Mouse (Mus musculus) neural tube, postnatal 0 days (tissue): Measurements from ENCODE around the gene 4930432K21Rik. TPM values are rescaled to one million over a fixed set of nuclear protein-coding genes. Genes with fewer than 3 reads are reported as not detected.

Experiments
- microRNA counts: library from miRNA; unstranded; fragments of <30 nt; microRNA quantifications from one replicate; lab custom pipeline; 2015
- microRNA-seq: library from miRNA; unstranded; fragments of <30 nt; microRNA quantifications from one replicate; pipeline ENCODE4, GENCODE M21; 2016
- polyA plus RNA-seq: library from polyadenylated mRNA; unstranded; fragments of >200 nt; fragmentation: Nextera tagmentation; extraction: Ambion mirVana; gene quantifications from 2 replicates; pipeline ENCODE4 v1.2.1, GENCODE M21; 2015

Gene 4930432K21Rik
- 2.1 and 3.0 TPM in 2 replicates for polyA plus RNA-seq

DNA sequence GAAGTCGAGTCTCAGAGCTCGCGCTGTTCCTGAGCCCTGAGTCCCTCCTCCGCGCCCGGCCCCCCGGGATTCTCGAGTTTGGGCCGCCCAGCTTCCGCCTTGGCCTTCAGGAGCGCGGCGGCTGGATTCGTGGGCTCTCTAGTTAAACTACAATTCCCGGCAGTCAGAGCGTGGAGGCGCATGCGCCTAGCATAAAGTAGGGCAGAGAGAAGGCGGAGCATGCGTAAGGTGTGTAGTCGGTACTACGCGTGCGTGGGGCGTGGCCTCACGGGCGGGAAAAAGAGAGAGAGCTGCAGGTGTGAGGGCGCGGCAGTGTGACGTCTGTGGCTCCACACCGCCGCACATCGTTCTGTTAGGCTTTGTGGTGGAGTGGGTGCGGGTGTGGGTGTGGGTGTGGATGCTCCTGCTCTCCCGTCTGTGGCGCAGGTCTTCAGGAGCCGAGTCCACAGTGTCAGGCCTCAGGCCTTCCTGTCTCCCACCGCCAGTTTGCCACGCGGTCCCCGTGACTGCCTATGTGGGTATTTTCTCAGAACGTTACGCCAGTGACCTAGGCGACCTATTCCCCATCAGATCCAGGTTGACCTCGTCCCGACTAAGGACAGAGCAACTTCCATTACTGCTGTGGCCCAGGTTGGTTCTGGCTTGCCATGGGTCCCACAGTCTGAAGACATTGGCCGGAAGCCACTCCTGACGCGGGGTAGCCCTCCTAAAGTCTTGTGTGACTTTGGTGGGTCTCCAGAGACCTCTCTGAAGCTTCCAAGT is at the start of gene 4930432K21Rik, which contains the start of gene Cc2d1a:
4930432K21Rik (plus strand) TSS at position 257 of the 762 bp plus-strand sequence.
Cc2d1a (minus strand) TSS at position 168 of the 762 bp plus-strand sequence.

DNA sequence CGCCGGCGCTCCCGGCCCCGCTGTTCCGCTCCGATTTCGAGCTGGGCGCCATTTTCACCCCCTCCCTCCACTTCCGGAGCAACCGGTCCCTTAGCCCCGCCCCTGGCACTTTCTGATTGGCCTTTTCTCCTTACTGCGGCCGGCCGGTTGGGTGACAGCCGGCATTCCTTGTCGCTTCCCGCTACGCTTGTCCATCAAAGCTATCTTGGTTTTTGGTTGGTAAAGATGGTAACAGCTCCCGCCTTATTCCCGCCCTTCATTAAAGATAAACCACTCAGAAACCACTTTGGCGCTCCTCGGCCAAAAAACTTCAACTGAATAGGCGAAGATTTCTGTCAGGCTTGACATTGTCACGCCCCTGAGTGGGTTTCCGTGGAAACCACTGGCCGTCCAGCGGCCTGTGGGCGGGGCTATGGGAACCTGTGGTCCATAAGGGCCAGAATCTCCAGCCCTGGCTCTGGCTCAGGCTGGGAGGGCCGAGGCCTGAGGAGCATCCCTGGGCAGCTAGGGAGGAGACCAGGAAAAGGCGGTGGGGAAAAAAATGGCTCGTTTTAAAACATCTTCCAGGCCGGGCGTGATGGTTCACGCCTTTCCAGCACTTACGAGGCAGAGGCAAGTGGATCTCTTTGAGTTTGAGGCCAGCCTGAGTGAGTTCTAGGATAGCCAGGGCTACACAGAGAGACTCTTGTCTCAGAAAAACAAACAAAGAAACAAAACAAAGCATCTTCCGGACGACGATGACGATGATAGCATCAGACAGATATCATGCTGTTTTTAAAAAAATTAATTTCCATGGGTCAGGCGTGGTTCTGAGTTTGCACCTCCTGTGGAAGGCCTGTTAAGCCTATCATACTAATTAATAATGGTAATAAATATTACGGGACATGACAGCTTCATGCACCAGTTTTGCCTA is 42.9 kb upstream of the 4930432K21Rik start, which contains the start of gene Dcaf15:
Dcaf15 (minus strand) TSS at position 72 of the 913 bp plus-strand sequence.

DNA sequence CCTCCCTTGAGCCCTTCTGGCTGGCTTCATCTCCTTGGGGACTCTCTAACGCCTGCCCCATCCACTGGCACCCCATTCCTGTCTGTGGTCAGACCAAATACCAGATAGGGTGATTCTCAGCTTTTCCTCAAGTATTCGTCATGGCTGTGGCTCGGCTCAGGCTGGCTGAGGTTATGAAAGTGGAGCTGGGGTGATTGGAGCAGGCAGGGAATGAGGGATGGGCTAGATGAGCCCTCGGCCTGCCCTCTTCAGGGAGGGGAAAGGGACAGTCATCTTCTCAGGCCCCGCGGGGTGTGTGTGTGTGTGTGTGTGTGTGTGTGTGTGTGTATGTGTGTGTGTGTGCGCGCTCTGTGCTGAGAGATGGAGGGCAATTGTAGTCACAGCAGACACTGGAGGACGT is 22.2 kb upstream of the 4930432K21Rik start, which contains the start of gene Podnl1:
Podnl1 (plus strand) TSS at position 334 of the 400 bp plus-strand sequence.

DNA sequence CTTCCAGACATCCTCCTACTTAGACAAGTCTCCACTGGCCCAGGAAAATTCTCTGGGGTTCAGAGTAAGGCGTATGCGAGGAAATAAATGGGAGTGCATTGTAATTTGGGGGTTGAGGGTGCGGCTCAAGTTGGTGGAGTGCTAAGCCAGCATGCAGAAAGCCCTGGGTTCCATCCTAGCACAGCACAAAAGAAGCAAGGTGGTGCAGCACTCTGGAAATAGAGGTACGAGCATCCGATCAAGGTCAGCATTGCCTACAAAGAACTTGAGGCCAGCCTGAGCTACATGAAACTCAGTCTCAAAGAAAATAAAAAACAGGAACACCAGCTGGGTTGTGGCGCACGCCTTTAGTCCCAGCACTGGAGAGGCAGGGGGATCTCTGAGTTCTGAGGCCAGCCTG is 37.3 kb downstream of the 4930432K21Rik start, which contains the start of gene Nanos3:
Nanos3 (minus strand) TSS at position 101 of the 400 bp plus-strand sequence.

MicroRNA genes within 50 kb of the gene (microRNA counts, 519-probe panel; counts per million panel counts)
- microRNA mmu-miR-181c (lab: Ali Mortazavi, UCI) (4,376 counts per million, percentile 43 among the panel's probes with 10 or more counts), microRNA mmu-miR-23a (lab: Ali Mortazavi, UCI) (4,994 counts per million, percentile 58 among the panel's probes with 10 or more counts), microRNA mmu-miR-27a (lab: Ali Mortazavi, UCI) (5,521 counts per million, percentile 71 among the panel's probes with 10 or more counts)

Small RNA genes within 50 kb of the gene (microRNA-seq; reads per million reads assigned to microRNA genes)
- not detected for gene Gm25110
- gene Mir181c: 9,718 reads per million, percentile 96 among the genes with 10 or more reads in this experiment
- gene Mir181d: 4,906 reads per million, percentile 91 among the genes with 10 or more reads in this experiment
- 7,361 reads per million, percentile 94 among the genes with 10 or more reads in this experiment for gene Mir23a
- not detected for gene Mir24-2
- gene Mir27a: 136 reads per million, percentile 49 among the genes with 10 or more reads in this experiment
- not detected for gene Mir3074-2

Other genes with a start within 250 kb of the 4930432K21Rik start
- gene Adgrl1, start 247.9 kb upstream of the 4930432K21Rik start, polyA plus RNA-seq: 70.5 and 78.1 TPM in 2 replicates
- gene Gm10644, start 192.8 kb upstream of the 4930432K21Rik start, polyA plus RNA-seq: 0.45 and 0.80 TPM in 2 replicates
- 5.1 and 6.2 TPM in 2 replicates for gene Asf1b, start 192.5 kb upstream of the 4930432K21Rik start, polyA plus RNA-seq
- 289 and 303 TPM in 2 replicates for gene Prkaca, start 175.0 kb upstream of the 4930432K21Rik start, polyA plus RNA-seq
- gene Samd1, start 150.4 kb upstream of the 4930432K21Rik start, polyA plus RNA-seq: 8.0 and 8.7 TPM in 2 replicates
- gene 1700067K01Rik, start 146.5 kb upstream of the 4930432K21Rik start, polyA plus RNA-seq: 1.3 and 1.5 TPM in 2 replicates
- 2.6 and 3.0 TPM in 2 replicates for gene 2210011C24Rik, start 135.9 kb upstream of the 4930432K21Rik start, polyA plus RNA-seq
- 12.8 and 16.2 TPM in 2 replicates for gene Palm3, start 126.6 kb upstream of the 4930432K21Rik start, polyA plus RNA-seq
- gene Il27ra, start 105.4 kb upstream of the 4930432K21Rik start, polyA plus RNA-seq: 0.52 and 0.72 TPM in 2 replicates
- 0.95 and 2.0 TPM in 2 replicates for gene Rln3, start 103.0 kb upstream of the 4930432K21Rik start, polyA plus RNA-seq
- gene Gm10643, start 82.9 kb upstream of the 4930432K21Rik start, polyA plus RNA-seq: 1.7 and 1.9 TPM in 2 replicates
- 6.2 and 8.1 TPM in 2 replicates for gene Rfx1, start 81.2 kb upstream of the 4930432K21Rik start, polyA plus RNA-seq
- 15.6 and 19.1 TPM in 2 replicates for gene Dcaf15, start 43.3 kb upstream of the 4930432K21Rik start, polyA plus RNA-seq
- gene Podnl1, start 22.0 kb upstream of the 4930432K21Rik start, polyA plus RNA-seq: 0.45 and 0.58 TPM in 2 replicates
- 44.4 and 54.6 TPM in 2 replicates for gene Cc2d1a, start 89 bp upstream of the 4930432K21Rik start, polyA plus RNA-seq
- 14.3 and 16.5 TPM in 2 replicates for gene Nanos3, start 37.2 kb downstream of the 4930432K21Rik start, polyA plus RNA-seq
- gene Zswim4, start 89.0 kb downstream of the 4930432K21Rik start, polyA plus RNA-seq: 6.6 and 7.5 TPM in 2 replicates
- 319 and 349 TPM in 2 replicates for gene D8Ertd738e, start 101.7 kb downstream of the 4930432K21Rik start, polyA plus RNA-seq
- gene Mri1, start 109.3 kb downstream of the 4930432K21Rik start, polyA plus RNA-seq: 54.0 and 57.9 TPM in 2 replicates
- 18.1 and 20.6 TPM in 2 replicates for gene Ccdc130, start 122.4 kb downstream of the 4930432K21Rik start, polyA plus RNA-seq
- 19.4 and 24.1 TPM in 2 replicates for gene Cacna1a, start 240.4 kb downstream of the 4930432K21Rik start, polyA plus RNA-seq